Mouse (Mus musculus) heart, adult 2 months (tissue): Measurements from ENCODE around the gene Gimap3.

ENCODE experiments used
- CTCF ChIP-seq: fragments of 200-600 bp; IDR thresholded peaks from 2 replicates; pipeline ENCODE4 v1.8.1; 2022; ENCODE audit warnings: antibody characterized with exemption, mild to moderate bottlenecking, moderate library complexity
- POLR2A ChIP-seq: fragments of 200-500 bp; IDR thresholded peaks from 2 replicates; pipeline ENCODE4 v1.6.1; 2011; ENCODE audit warnings: mild to moderate bottlenecking, low read depth, low read length, control low read depth; ENCODE audit not compliant: insufficient read depth

- TF ChIP-seq POLR2A (no peak), CTCF (no peak)
These were observed 32.9 kb upstream of the Gimap3 start for GRCm38 (mm10) chr6:48803406-48804051.
